Mouse (Mus musculus): Measurements from ENCODE around the gene Gm20479. TPM values are rescaled to one million over a fixed set of nuclear protein-coding genes. Genes with fewer than 3 reads are reported as not detected.

Gene Gm20479
- total and polyA plus RNA-seq, 3 experiments = 1.2 to 2.2 (median 1.9) TPM

GRCm38 (mm10) chr7:27319411-27319810, 37.8 kb downstream of the Gm20479 start:
- Histone ChIP-seq H3K27me3 (replicated peaks) (no peaks in the 10 kb centered on the region), H3K4me2 (ENCODE audit: insufficient read depth, low read depth, poor library complexity, severe bottlenecking) (no peak overlapping the region), H3K4me3 (replicated peaks in 1 of 3; ENCODE audit: low read depth in 2 of 3, low read length in 2 of 3, poor library complexity in 1 of 3) (no peak overlapping the region), H3K9me3 (replicated peaks; ENCODE audit: low read length) (peaks cover 2% of the 10 kb centered on the region), H3K36me3 (replicated peaks in 1 of 2; ENCODE audit: control insufficient read depth in 1 of 2, insufficient read depth in 1 of 2, low read length in 1 of 2) (no peaks in the 10 kb centered on the region), H3K4me1 (ENCODE audit: control insufficient read depth in 1 of 2, insufficient read depth in 2 of 2) (no peaks in the 10 kb centered on the region), H3K79me2 (replicated peaks; ENCODE audit: control insufficient read depth, extremely low read depth, insufficient read depth, poor library complexity, severe bottlenecking) (no peaks in the 10 kb centered on the region), H3K27ac (ENCODE audit: insufficient read depth, low read depth) (no peak overlapping the region), H3K9ac (ENCODE audit: insufficient read depth, low read depth) (no peak overlapping the region)
- dilution Hi-C loops (cut with MboI; ENCODE audit: extremely low pct_ligation_motif_present, extremely low pct_unique_long_range_greater_than_20kb, low sequenced_read_pairs) (no loop called here), in situ Hi-C loops (cut with MboI; ENCODE audit: low pct_ligation_motif_present, low pct_unique_long_range_greater_than_20kb, low sequenced_read_pairs) (no loop called here)
- DNase-seq (ENCODE audit: extremely low read depth) = no peak
- TF ChIP-seq MEF2A (IDR thresholded peaks at IDR 0.05; ENCODE audit: borderline replicate concordance, low read depth, low read length) (no peak), MAZ (IDR thresholded peaks at IDR 0.05; ENCODE audit: low read depth, low read length) (no peak), MXI1 (IDR thresholded peaks at IDR 0.05; ENCODE audit: low read depth, low read length) (no peak), RCOR1 (conservative IDR thresholded peaks at IDR 0.05; ENCODE audit: low read depth, low read length) (no peak), NRF1 (IDR thresholded peaks at IDR 0.05; ENCODE audit: low read depth, low read length) (no peak), ZNF384 (IDR thresholded peaks at IDR 0.05; ENCODE audit: low read depth, low read length) (no peak), RAD21 (IDR thresholded peaks at IDR 0.05; ENCODE audit: low read depth, low read length) (no peak), EP300 (IDR thresholded peaks at IDR 0.05; ENCODE audit: low read length) (no peak), POLR2AphosphoS2 (IDR thresholded peaks at IDR 0.05; ENCODE audit: low read depth, low read length) (no peak), PAX5 (IDR thresholded peaks at IDR 0.05; ENCODE audit: low read length) (no peak), ZMIZ1 (IDR thresholded peaks at IDR 0.05; ENCODE audit: low read depth, low read length) (no peak), USF2 (conservative IDR thresholded peaks at IDR 0.05; ENCODE audit: low read depth, low read length) (no peak), HCFC1 (IDR thresholded peaks at IDR 0.05; ENCODE audit: low read depth, low read length) (no peak)

GRCm38 (mm10) chr7:27315958-27316357, 41.3 kb downstream of the Gm20479 start:
- Histone ChIP-seq H3K4me2 (ENCODE audit: insufficient read depth, low read depth, poor library complexity, severe bottlenecking) (no peak overlapping the region), H3K4me3 (replicated peaks in 1 of 3; ENCODE audit: low read depth in 2 of 3, low read length in 2 of 3, poor library complexity in 1 of 3) (no peak overlapping the region), H3K27me3 (replicated peaks) (peaks cover 4% of the 10 kb centered on the region), H3K9ac (ENCODE audit: insufficient read depth, low read depth) (no peak overlapping the region), H3K79me2 (replicated peaks; ENCODE audit: control insufficient read depth, extremely low read depth, insufficient read depth, poor library complexity, severe bottlenecking) (no peaks in the 10 kb centered on the region), H3K27ac (ENCODE audit: insufficient read depth, low read depth) (no peak overlapping the region), H3K4me1 (ENCODE audit: control insufficient read depth in 1 of 2, insufficient read depth in 2 of 2) (no peaks in the 10 kb centered on the region), H3K36me3 (replicated peaks in 1 of 2; ENCODE audit: control insufficient read depth in 1 of 2, insufficient read depth in 1 of 2, low read length in 1 of 2) (no peaks in the 10 kb centered on the region), H3K9me3 (replicated peaks; ENCODE audit: low read length) (peaks cover 19% of the 10 kb centered on the region)
- no peak for DNase-seq (ENCODE audit: extremely low read depth)
- in situ Hi-C loops (cut with MboI; ENCODE audit: low pct_ligation_motif_present, low pct_unique_long_range_greater_than_20kb, low sequenced_read_pairs) = no loop called here
- dilution Hi-C loops (cut with MboI; ENCODE audit: extremely low pct_ligation_motif_present, extremely low pct_unique_long_range_greater_than_20kb, low sequenced_read_pairs) = no loop called here
- no peak for TF ChIP-seq UBTF (IDR thresholded peaks at IDR 0.05; ENCODE audit: low read depth, low read length)
- no peak for TF ChIP-seq POLR2A (IDR thresholded peaks at IDR 0.05; ENCODE audit: low read depth, low read length)
- no peak for TF ChIP-seq JUN (IDR thresholded peaks at IDR 0.05; ENCODE audit: insufficient read depth, low read depth, low read length)
- no peak for TF ChIP-seq KAT2A (IDR thresholded peaks at IDR 0.05; ENCODE audit: insufficient replicate concordance, low read length)
- no peak for TF ChIP-seq MAX (IDR thresholded peaks at IDR 0.05; ENCODE audit: low read length)
- no peak for TF ChIP-seq JUND (conservative IDR thresholded peaks at IDR 0.05; ENCODE audit: low read depth, low read length)
- no peak for TF ChIP-seq TBP (conservative IDR thresholded peaks at IDR 0.05; ENCODE audit: low read depth, low read length)
- TF ChIP-seq HCFC1 (IDR thresholded peaks at IDR 0.05; ENCODE audit: low read depth, low read length) = no peak
- TF ChIP-seq BHLHE40 (IDR thresholded peaks at IDR 0.05; ENCODE audit: low read depth, low read length) = no peak
- no peak for TF ChIP-seq EP300 (IDR thresholded peaks at IDR 0.05; ENCODE audit: low read length)
- no peak for TF ChIP-seq CHD1 (IDR thresholded peaks at IDR 0.05; ENCODE audit: low read depth, low read length)
- no peak for TF ChIP-seq POLR2AphosphoS2 (IDR thresholded peaks at IDR 0.05; ENCODE audit: low read depth, low read length)
- no peak for TF ChIP-seq ETS1 (conservative IDR thresholded peaks at IDR 0.05; ENCODE audit: low read depth, low read length)
